Mouse (Mus musculus): ENCODE measurements around the gene Phyhd1. TPM values are rescaled to one million over a fixed set of nuclear protein-coding genes. Genes with fewer than 3 reads are reported as not detected.

Phyhd1 gene
- polyA plus RNA-seq (2015; fragmentation: Nextera tagmentation; extraction: Ambion mirVana) = 7.4 and 8.2 TPM in 2 replicates

DNA sequence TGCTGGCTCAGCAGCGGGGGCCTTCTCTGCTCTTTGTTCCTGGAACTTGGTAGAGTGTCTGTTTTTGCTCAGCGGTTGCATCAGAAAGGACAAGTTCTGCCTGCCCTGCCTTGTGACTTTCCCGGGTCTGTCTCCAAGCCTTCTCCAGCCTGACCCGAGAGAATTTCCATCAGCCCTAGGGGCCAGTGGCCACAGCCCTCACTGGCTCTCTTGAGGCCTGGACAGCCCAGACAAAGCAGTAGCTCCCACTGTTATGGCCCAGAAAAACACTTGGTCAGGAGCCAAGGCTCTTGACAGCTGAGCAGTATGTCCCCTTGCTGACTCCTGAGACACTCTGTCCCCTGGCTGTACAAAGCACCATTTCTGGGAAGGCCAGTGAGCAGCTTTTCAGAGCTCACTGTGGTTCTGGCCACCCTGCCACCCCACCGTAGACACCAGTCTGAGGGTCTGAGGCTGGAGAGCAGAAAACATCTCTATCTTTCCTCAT is at the start of gene Phyhd1:
Gene Phyhd1 (plus strand): TSS at position 437 of the 487 bp plus-strand sequence.
- Histone ChIP-seq H3K4me1 (replicated peaks; ENCODE audit: control insufficient read depth, insufficient read depth, low read length) (peaks cover 43% of the 10 kb centered on the region), H3K9ac (ENCODE audit: low read length) (peak within 1 kb of the TSS; percentile 49), H3K27ac (ENCODE audit: low read length) (peak within 1 kb of the TSS; percentile 95), H3K27me3 (ENCODE audit: control insufficient read depth, insufficient read depth, low read depth, low read length) (no peaks in the 10 kb centered on the region), H3K9me3 (ENCODE audit: control insufficient read depth, low read length) (no peaks in the 10 kb centered on the region), H3K4me3 (ENCODE audit: low read length) (peak within 1 kb of the TSS; percentile 28), H3K36me3 (ENCODE audit: control insufficient read depth, insufficient read depth, low read length) (peaks cover 27% of the 10 kb centered on the region), H3K4me2 (ENCODE audit: low read depth, low read length) (peak within 1 kb of the TSS; percentile 33)
- WGBS = 39% methylated on average over 5 of the region's 5 CpGs
- ATAC-seq (ENCODE audit: low read depth) = peak; percentile 66

DNA sequence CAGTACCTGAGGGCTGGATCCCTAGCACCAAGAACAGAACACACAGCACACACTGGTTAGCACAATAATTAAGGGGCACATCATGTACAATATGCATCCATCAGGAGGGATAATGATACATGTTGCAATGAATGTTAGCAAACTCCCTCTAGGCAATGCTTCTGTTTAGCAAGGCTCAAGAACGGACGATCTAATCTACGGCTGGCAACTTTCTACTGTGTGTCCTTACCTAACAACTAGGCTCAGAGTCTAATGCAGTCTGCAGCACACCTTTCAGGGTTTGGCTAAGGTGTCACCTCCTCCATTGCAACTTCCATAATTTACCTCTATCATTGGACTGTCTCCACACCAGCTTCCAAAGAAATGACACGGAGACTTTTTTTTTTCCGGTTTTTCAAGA is 49.7 kb upstream of the Phyhd1 start:
- H3K4me1 ChIP-seq (replicated peaks; ENCODE audit: control insufficient read depth, insufficient read depth, low read length) = no peaks in the 10 kb centered on the region
- 93% methylated on average over 5 of the region's 5 CpGs for WGBS
- H3K4me2 ChIP-seq (ENCODE audit: low read depth, low read length) = no peak overlapping the region
- no peak overlapping the region for H3K9ac ChIP-seq (ENCODE audit: low read length)
- no peak overlapping the region for H3K4me3 ChIP-seq (ENCODE audit: low read length)
- H3K27me3 ChIP-seq (ENCODE audit: control insufficient read depth, insufficient read depth, low read depth, low read length) = no peaks in the 10 kb centered on the region
- no peaks in the 10 kb centered on the region for H3K36me3 ChIP-seq (ENCODE audit: control insufficient read depth, insufficient read depth, low read length)
- no peaks in the 10 kb centered on the region for H3K9me3 ChIP-seq (ENCODE audit: control insufficient read depth, low read length)
- no peak overlapping the region for H3K27ac ChIP-seq (ENCODE audit: low read length)
- ATAC-seq (ENCODE audit: low read depth) = no peak

DNA sequence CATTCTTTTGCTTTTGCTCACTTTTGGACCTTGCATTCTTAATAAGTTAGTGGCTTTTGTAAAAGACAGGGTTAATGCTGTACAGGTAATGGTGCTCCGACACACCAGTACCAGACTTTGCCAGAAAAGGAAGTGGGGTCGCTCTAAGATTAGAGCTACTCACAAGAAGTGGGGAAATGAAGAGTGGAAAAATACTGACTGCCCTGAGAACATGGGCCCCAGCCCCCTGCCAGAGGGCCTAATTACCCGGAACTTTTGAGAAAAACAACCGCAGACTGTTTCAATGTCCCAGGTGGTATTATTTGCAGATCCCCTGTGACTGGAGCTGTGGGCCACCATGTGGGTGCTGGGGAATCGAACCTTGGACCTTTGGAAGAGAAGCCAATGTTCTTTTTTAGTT is 30.4 kb upstream of the Phyhd1 start:
- Histone ChIP-seq H3K4me2 (ENCODE audit: low read depth, low read length) (no peak overlapping the region), H3K36me3 (ENCODE audit: control insufficient read depth, insufficient read depth, low read length) (0 out of 2 replicates have a peak, but pooled peaks cover 3% of the 10 kb centered on the region), H3K27me3 (ENCODE audit: control insufficient read depth, insufficient read depth, low read depth, low read length) (no peaks in the 10 kb centered on the region), H3K4me3 (ENCODE audit: low read length) (no peak overlapping the region), H3K9ac (ENCODE audit: low read length) (no peak overlapping the region), H3K4me1 (replicated peaks; ENCODE audit: control insufficient read depth, insufficient read depth, low read length) (peaks cover 21% of the 10 kb centered on the region), H3K9me3 (ENCODE audit: control insufficient read depth, low read length) (no peaks in the 10 kb centered on the region; the same call in 1 of the 2 replicates), H3K27ac (ENCODE audit: low read length) (no peak overlapping the region)
- whole genome bisulfite sequencing = 78% methylated on average over 5 of the region's 5 CpGs
- ATAC-seq (ENCODE audit: low read depth) = no peak

DNA sequence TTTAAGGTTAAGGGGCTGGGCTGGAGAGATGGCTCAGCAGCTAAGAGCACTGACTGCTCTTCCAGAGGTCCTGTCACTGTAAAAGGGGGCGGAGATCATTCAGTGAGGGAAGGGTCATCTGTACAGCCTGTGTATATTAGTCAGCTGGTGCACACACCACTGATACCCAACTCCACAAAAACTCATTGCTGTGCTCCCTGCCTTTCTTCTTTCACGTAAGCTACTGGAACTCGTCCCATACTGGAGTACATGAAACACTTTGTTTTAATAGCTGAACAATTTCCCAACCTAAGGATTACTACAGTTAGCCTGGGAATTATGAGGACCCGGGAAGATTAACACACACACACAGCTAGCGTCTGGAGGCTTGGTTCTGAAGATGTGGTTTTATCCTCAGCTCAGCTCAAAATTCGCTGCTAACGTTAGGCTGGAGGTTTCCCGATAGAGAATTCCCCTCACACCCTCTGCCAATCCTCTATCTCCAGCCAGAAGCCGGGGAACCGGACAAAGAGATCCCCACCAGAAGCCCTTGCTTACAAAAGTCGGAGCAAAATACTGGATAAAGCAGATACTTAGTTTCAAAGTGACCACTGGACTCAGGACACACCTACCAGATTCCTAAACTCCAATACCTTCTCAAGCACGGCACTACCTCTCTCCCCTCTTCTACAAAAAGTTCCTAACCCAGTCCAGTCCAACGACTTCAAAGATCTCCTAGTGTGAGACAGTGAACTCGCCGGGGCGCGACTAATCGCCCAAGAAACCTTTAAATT is 29.4 kb upstream of the Phyhd1 start:
- 3% methylated on average over 18 of the region's 18 CpGs for WGBS
- H3K9me3 ChIP-seq (ENCODE audit: control insufficient read depth, low read length) = no peaks in the 10 kb centered on the region
- H3K36me3 ChIP-seq (ENCODE audit: control insufficient read depth, insufficient read depth, low read length) = 0 out of 2 replicates have a peak, but pooled peaks cover 9% of the 10 kb centered on the region
- no peak for ATAC-seq (ENCODE audit: low read depth)
- H3K4me1 ChIP-seq (replicated peaks; ENCODE audit: control insufficient read depth, insufficient read depth, low read length) = peaks cover 21% of the 10 kb centered on the region
- H3K27ac ChIP-seq (ENCODE audit: low read length) = peak overlapping the region; percentile 60
- peak overlapping the region; percentile 73 for H3K9ac ChIP-seq (ENCODE audit: low read length)
- no peaks in the 10 kb centered on the region for H3K27me3 ChIP-seq (ENCODE audit: control insufficient read depth, insufficient read depth, low read depth, low read length)
- H3K4me2 ChIP-seq (ENCODE audit: low read depth, low read length) = peak overlapping the region; percentile 90
- peak overlapping the region; percentile 93 for H3K4me3 ChIP-seq (ENCODE audit: low read length)

DNA sequence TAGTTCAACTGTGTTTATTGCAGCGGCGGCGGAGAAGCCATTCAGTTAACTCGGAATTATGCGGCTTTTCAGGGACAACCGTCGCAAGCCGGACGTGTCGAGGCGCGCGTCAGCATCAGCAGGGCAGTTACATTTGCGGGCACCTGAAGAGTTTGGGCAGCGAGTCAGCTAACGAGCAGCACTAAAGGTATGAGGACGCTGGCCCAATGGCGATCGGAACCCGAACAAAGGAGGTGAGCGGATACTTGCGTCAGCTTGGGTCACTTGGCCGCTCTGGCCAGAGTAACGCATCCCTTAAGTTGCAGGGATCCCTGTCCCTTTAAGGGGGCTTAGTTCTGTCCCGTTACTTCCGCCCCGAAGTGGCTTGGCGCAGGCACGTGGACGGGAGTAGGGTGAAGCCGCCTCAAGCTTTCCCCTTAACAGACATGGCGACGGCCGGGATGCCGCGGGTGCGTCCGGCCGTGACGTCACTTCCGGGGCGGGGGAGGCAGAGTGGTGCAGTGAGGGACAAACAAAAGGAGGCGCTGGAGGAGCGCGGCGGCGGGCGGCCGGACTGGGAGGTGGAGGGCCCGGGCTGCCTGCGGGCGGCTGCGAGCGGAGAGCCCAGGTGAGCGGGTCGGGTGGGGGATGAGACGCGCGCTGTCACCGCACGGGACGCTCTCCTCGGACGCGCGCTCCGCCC is 28.7 kb upstream of the Phyhd1 start, which contains the start of gene Lrrc8a:
Gene Lrrc8a (plus strand): TSS at position 517 of the 682 bp plus-strand sequence.
- Histone ChIP-seq H3K4me1 (replicated peaks; ENCODE audit: control insufficient read depth, insufficient read depth, low read length) (peaks cover 21% of the 10 kb centered on the region), H3K27ac (ENCODE audit: low read length) (peak within 1 kb of the TSS; percentile 83), H3K9ac (ENCODE audit: low read length) (peak within 1 kb of the TSS; percentile 86), H3K4me3 (ENCODE audit: low read length) (peak within 1 kb of the TSS; percentile 93), H3K27me3 (ENCODE audit: control insufficient read depth, insufficient read depth, low read depth, low read length) (no peaks in the 10 kb centered on the region), H3K36me3 (ENCODE audit: control insufficient read depth, insufficient read depth, low read length) (peaks cover 13% of the 10 kb centered on the region; the same call in 1 of the 2 replicates), H3K4me2 (ENCODE audit: low read depth, low read length) (peak within 1 kb of the TSS; percentile 90), H3K9me3 (ENCODE audit: control insufficient read depth, low read length) (no peaks in the 10 kb centered on the region)
- WGBS = under 1% methylated on average over 53 of the region's 67 CpGs
- peak; percentile 97 for ATAC-seq (ENCODE audit: low read depth)

DNA sequence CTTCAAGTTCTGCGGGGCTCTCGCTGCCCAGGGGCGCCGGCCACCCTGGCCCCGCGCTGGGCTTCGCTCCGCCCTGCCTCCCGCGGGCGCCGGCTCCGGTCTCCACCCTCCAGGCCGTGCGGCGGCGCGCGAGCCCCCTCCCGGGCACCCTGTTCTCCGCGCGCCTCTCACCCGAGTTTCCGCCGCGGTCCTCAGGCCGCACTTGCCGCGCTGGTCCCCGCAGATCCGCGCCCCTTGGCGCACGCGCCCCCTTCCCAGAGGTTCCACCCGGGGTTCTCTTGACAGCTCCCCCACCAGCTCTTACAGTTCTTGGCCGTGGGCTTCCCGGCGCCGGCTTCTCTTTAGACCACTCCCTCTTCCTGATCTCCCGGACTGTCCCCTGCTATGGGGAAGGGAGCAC is 28.1 kb upstream of the Phyhd1 start:
- under 1% methylated on average over 36 of the region's 42 CpGs for WGBS
- H3K9ac ChIP-seq (ENCODE audit: low read length) = peak overlapping the region; percentile 86

DNA sequence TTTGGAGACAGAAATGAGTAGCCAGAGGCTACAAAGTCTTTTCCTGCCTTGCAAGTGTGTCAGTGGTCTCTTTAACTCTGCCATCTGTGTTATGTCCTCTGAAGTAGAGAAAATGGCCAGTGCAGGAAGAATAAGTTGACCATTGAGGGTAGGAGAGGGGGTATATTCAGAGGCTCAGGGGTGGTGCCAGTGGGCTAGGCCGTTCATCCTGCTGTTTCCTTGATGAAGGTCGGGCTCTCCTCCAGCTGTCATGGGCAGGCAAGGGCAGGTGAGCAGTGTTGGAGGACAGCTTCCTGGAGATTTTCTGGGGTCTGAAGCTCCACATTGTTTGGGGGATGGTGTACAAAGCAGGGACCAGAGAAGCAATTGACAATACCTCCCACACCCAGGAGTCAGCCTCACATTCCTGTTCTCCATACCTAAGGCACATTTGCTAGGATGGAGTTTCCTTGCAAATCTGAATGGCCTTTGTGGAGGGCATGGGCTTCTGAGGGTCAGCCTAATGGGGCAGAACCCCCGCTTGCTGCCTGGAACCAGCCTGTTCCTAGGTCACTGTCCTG is 27.0 kb upstream of the Phyhd1 start:
- H3K9me3 ChIP-seq (ENCODE audit: control insufficient read depth, low read length) = no peaks in the 10 kb centered on the region
- WGBS = 70% methylated on average over 3 of the region's 3 CpGs
- H3K4me1 ChIP-seq (replicated peaks; ENCODE audit: control insufficient read depth, insufficient read depth, low read length) = peaks cover 23% of the 10 kb centered on the region
- H3K9ac ChIP-seq (ENCODE audit: low read length) = peak overlapping the region; percentile 86
- peak overlapping the region; percentile 79 for H3K4me2 ChIP-seq (ENCODE audit: low read depth, low read length)
- peak overlapping the region; percentile 77 for H3K27ac ChIP-seq (ENCODE audit: low read length)
- H3K4me3 ChIP-seq (ENCODE audit: low read length) = peak overlapping the region; percentile 93
- no peaks in the 10 kb centered on the region for H3K27me3 ChIP-seq (ENCODE audit: control insufficient read depth, insufficient read depth, low read depth, low read length)
- no peak for ATAC-seq (ENCODE audit: low read depth)
- H3K36me3 ChIP-seq (ENCODE audit: control insufficient read depth, insufficient read depth, low read length) = peaks cover 19% of the 10 kb centered on the region

More for the DNA sequence above, 28.1 kb upstream of the Phyhd1 start:
- ATAC-seq (ENCODE audit: low read depth) = peak; percentile 89
- peaks cover 21% of the 10 kb centered on the region for H3K4me1 ChIP-seq (replicated peaks; ENCODE audit: control insufficient read depth, insufficient read depth, low read length)
- peaks cover 13% of the 10 kb centered on the region; the same call in 1 of the 2 replicates for H3K36me3 ChIP-seq (ENCODE audit: control insufficient read depth, insufficient read depth, low read length)
- no peaks in the 10 kb centered on the region for H3K9me3 ChIP-seq (ENCODE audit: control insufficient read depth, low read length)
- H3K27me3 ChIP-seq (ENCODE audit: control insufficient read depth, insufficient read depth, low read depth, low read length) = no peaks in the 10 kb centered on the region
- peak overlapping the region; percentile 93 for H3K4me3 ChIP-seq (ENCODE audit: low read length)
- peak overlapping the region; percentile 79 for H3K4me2 ChIP-seq (ENCODE audit: low read depth, low read length)
- H3K27ac ChIP-seq (ENCODE audit: low read length) = peak overlapping the region; percentile 83

DNA sequence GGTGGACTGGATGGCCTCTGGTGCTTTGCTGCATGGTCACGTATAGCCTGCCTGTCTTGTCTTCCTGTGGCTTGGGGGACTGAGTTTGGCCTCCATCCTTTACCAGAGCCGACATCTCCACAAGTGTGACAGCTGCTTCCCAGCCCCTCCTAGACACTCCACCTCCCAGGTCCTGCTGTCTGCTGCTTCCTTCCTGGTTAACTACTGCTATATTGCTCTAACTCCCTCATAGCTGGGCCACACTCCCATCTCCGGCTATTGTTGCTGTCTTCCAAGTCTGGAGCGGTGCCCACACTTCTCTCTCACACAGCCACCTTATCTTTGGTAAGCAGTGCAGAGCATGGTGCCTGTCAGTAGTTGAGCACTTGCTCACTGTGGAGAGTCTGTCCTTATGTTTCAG is 26.2 kb upstream of the Phyhd1 start:
- Histone ChIP-seq H3K4me1 (replicated peaks; ENCODE audit: control insufficient read depth, insufficient read depth, low read length) (peaks cover 28% of the 10 kb centered on the region), H3K4me3 (ENCODE audit: low read length) (no peak overlapping the region), H3K27ac (ENCODE audit: low read length) (peak overlapping the region; percentile 77), H3K36me3 (ENCODE audit: control insufficient read depth, insufficient read depth, low read length) (peaks cover 20% of the 10 kb centered on the region), H3K9me3 (ENCODE audit: control insufficient read depth, low read length) (no peaks in the 10 kb centered on the region), H3K9ac (ENCODE audit: low read length) (no peak overlapping the region), H3K4me2 (ENCODE audit: low read depth, low read length) (peak overlapping the region; percentile 79), H3K27me3 (ENCODE audit: control insufficient read depth, insufficient read depth, low read depth, low read length) (no peaks in the 10 kb centered on the region)
- 57% methylated on average over 4 of the region's 4 CpGs for WGBS
- ATAC-seq (ENCODE audit: low read depth) = peak; percentile 15

DNA sequence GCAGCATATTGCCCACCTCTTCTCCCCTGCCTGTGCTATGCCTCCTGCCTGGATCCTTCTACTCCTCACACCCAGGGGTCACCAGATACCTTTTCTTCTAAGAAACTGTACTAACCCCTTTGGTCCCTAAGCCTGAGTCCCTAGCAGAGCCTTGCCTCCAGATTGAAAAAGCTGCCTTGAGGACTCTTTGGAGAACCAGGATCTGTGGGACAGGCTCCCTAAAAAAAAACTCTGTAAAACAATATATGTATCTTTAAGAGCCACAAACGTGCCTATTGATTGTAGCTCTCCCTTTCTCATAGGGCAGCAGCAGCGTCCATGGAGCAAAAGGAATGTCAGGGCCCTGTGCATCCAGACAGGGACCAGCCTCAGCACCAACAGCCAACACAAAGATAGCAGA is 25.7 kb upstream of the Phyhd1 start, which contains the start of gene Gm28035:
Gene Gm28035 (plus strand): TSS at position 301 of the 400 bp plus-strand sequence.
- H3K4me3 ChIP-seq (ENCODE audit: low read length) = no peak within 1 kb of the TSS
- H3K4me2 ChIP-seq (ENCODE audit: low read depth, low read length) = peak within 1 kb of the TSS; percentile 79
- ATAC-seq (ENCODE audit: low read depth) = no peak
- no peaks in the 10 kb centered on the region for H3K27me3 ChIP-seq (ENCODE audit: control insufficient read depth, insufficient read depth, low read depth, low read length)
- no peaks in the 10 kb centered on the region for H3K9me3 ChIP-seq (ENCODE audit: control insufficient read depth, low read length)
- H3K27ac ChIP-seq (ENCODE audit: low read length) = peak within 1 kb of the TSS; percentile 77
- peaks cover 22% of the 10 kb centered on the region for H3K36me3 ChIP-seq (ENCODE audit: control insufficient read depth, insufficient read depth, low read length)
- WGBS = 65% methylated on average over 2 of the region's 2 CpGs
- peaks cover 29% of the 10 kb centered on the region for H3K4me1 ChIP-seq (replicated peaks; ENCODE audit: control insufficient read depth, insufficient read depth, low read length)
- peak within 1 kb of the TSS; percentile 4; the same call in 1 of the 2 replicates for H3K9ac ChIP-seq (ENCODE audit: low read length)

Data from lung, embryonic 16.5 days (tissue).